Mouse (Mus musculus) hematopoietic stem cell, adult 5-6 weeks (primary cell): ENCODE measurements around the gene Olfr312. TPM values are rescaled to one million over a fixed set of nuclear protein-coding genes. Genes with fewer than 3 reads are reported as not detected.
"Not testable (repeated sequence)": the region's sequence is repeated elsewhere in the genome, so short reads cannot be mapped to it uniquely, and the experiment has no call there.

ENCODE experiments used
- ATAC-seq, 2 experiments: fragments of 125-278 bp in 1 of 2; replicated peaks in 1 of 2; 2 replicates each; pipeline ENCODE4 v1.8.0; 2016 to 2017; ENCODE audit warnings: inconsistent platforms in 2 of 2, mild to moderate bottlenecking in 2 of 2, moderate number of reproducible peaks in 2 of 2, low read depth in 1 of 2, moderate TSS enrichment in 1 of 2; ENCODE audit not compliant: low FRiP score in 2 of 2, poor library complexity in 2 of 2, severe bottlenecking in 2 of 2, insufficient read depth in 1 of 2, low TSS enrichment in 1 of 2
- total RNA-seq: library from RNA; stranded (forward); fragments of 172-1452, 232-1000 nt; gene quantifications from 2 replicates; pipeline ENCODE4 v1.2.3, GENCODE M21; 2017

Olfr312 gene
- total RNA-seq, 1 experiment from 2014 or later, result not detected

- not testable (repeated sequence) for ATAC-seq
These were observed 9.9 kb downstream of the Olfr312 start, which contains the start of gene Olfr311 for GRCm38 (mm10) chr11:58838951-58839350. TSS of gene Olfr311 (plus strand) at chr11:58839251.

- peak; percentile 98 to 99 for ATAC-seq
These were observed 18.0 kb downstream of the Olfr312 start, which contains the start of gene Gm12258 for GRCm38 (mm10) chr11:58846919-58847461. TSS of gene Gm12258 (plus strand) at chr11:58847158.

GRCm38 (mm10) chr11:58847636-58848035, 18.6 kb downstream of the Olfr312 start:
- peak in 1 of 2 experiments; percentile 29; a peak in 2 of 4 replicates for ATAC-seq

GRCm38 (mm10) chr11:58849731-58850130, 20.7 kb downstream of the Olfr312 start:
- ATAC-seq, result no peak

- ATAC-seq, result no peak
These were observed 31.7 kb downstream of the Olfr312 start for GRCm38 (mm10) chr11:58860744-58861143.

- ATAC-seq, result peak; percentile 92 to 96
These were observed 38.3 kb downstream of the Olfr312 start, which contains the start of gene 2810021J22Rik for GRCm38 (mm10) chr11:58867039-58867953. TSS of gene 2810021J22Rik (plus strand) at chr11:58867216.

GRCm38 (mm10) chr11:58867954-58868330, 38.9 kb downstream of the Olfr312 start:
- ATAC-seq, result no peak

- no peak for ATAC-seq
These were observed 41.9 kb downstream of the Olfr312 start for GRCm38 (mm10) chr11:58870961-58871360.

- ATAC-seq, result no peak
These were observed 54.7 kb downstream of the Olfr312 start for GRCm38 (mm10) chr11:58883756-58884155.

Other genes with a start within 250 kb of the Olfr312 start
- gene Olfr324, start 234.1 kb upstream of the Olfr312 start, total RNA-seq, result not detected in 2 replicates
- not detected in 2 replicates for gene 2210407C18Rik, start 213.2 kb upstream of the Olfr312 start, total RNA-seq
- gene Olfr323, start 198.7 kb upstream of the Olfr312 start, total RNA-seq, result not detected in 2 replicates
- gene Trim58, start 188.8 kb upstream of the Olfr312 start, total RNA-seq, result 2.8 and 3.9 TPM in 2 replicates
- gene Olfr322, start 170.5 kb upstream of the Olfr312 start, total RNA-seq, result not detected in 2 replicates
- not detected in 2 replicates for gene Olfr320, start 148.1 kb upstream of the Olfr312 start, total RNA-seq
- gene Olfr319, start 130.1 kb upstream of the Olfr312 start, total RNA-seq, result not detected in 2 replicates
- not detected in 2 replicates for gene Olfr318, start 105.2 kb upstream of the Olfr312 start, total RNA-seq
- gene Olfr317, start 90.0 kb upstream of the Olfr312 start, total RNA-seq, result not detected in 2 replicates
- gene Olfr316, start 76.5 kb upstream of the Olfr312 start, total RNA-seq, result not detected in 2 replicates
- gene Olfr315, start 56.0 kb upstream of the Olfr312 start, total RNA-seq, result not detected in 2 replicates
- not detected in 2 replicates for gene Olfr314, start 46.3 kb upstream of the Olfr312 start, total RNA-seq
- gene Fam183b, start 27.3 kb upstream of the Olfr312 start, total RNA-seq, result not detected in 2 replicates
- not detected in 2 replicates for gene Olfr313, start 14.2 kb upstream of the Olfr312 start, total RNA-seq
- not detected in 2 replicates for gene Olfr311, start 10.0 kb downstream of the Olfr312 start, total RNA-seq
- 2.5 and 7.9 TPM in 2 replicates for gene Gm12258, start 17.9 kb downstream of the Olfr312 start, total RNA-seq
- 1.7 and 1.9 TPM in 2 replicates for gene 2810021J22Rik, start 38.0 kb downstream of the Olfr312 start, total RNA-seq
- gene Zfp39, start 75.0 kb downstream of the Olfr312 start, total RNA-seq, result 7.3 and 15.1 TPM in 2 replicates
- 0.50 and 4.1 TPM in 2 replicates for gene Btnl10, start 88.7 kb downstream of the Olfr312 start, total RNA-seq
- gene Rnf187, start 109.7 kb downstream of the Olfr312 start, total RNA-seq, result 82.1 and 83.1 TPM in 2 replicates
- gene Hist3h2ba, start 119.7 kb downstream of the Olfr312 start, total RNA-seq, result 2.0 and 4.1 TPM in 2 replicates
- gene Hist3h2a, start 125.4 kb downstream of the Olfr312 start, total RNA-seq, result 146 and 162 TPM in 2 replicates
- gene Trim17, start 125.4 kb downstream of the Olfr312 start, total RNA-seq, result not detected in 2 replicates
- gene Trim11, start 148.9 kb downstream of the Olfr312 start, total RNA-seq, result 21.0 and 27.6 TPM in 2 replicates